Mouse (Mus musculus) limb, embryonic 14.5 days (tissue): ENCODE measurements at regions not wholly inside any gene's neighbourhood (a gene's known extent, or its start where the extent isn't known, plus 50 kb on each side); places are given as distances from the start of the nearest gene placed in this dataset.

Experiments
- ATAC-seq: fragments of 200-750 bp; cut with Nextera tagmentation; 2 replicates; pipeline ENCODE4 v1.8.0; 2017; ENCODE audit warnings: low read depth, moderate number of reproducible peaks, moderate TSS enrichment; ENCODE audit not compliant: low FRiP score
- DNase-seq: peaks from one replicate; pipeline ENCODE4 v3.0.0-alpha.2; 2015; ENCODE audit warnings: low spot score
- H3K27ac ChIP-seq: fragments of 300-500 bp; sonication (generic); replicated peaks from 2 replicates; pipeline ENCODE4 v1.5.1; 2014; ENCODE audit warnings: low read depth, mild to moderate bottlenecking, low read length, moderate library complexity, mixed read lengths
- H3K27me3 ChIP-seq: fragments of 300-500 bp; sonication (generic); 2 replicates; pipeline ENCODE4 v1.6.1; 2014; ENCODE audit warnings: low read length, mixed read lengths; ENCODE audit not compliant: control insufficient read depth, insufficient read depth
- H3K36me3 ChIP-seq: fragments of 300-500 bp; sonication (generic); 2 replicates; pipeline ENCODE4 v1.6.1; 2014; ENCODE audit warnings: mild to moderate bottlenecking, low read length, moderate library complexity, mixed read lengths; ENCODE audit not compliant: control insufficient read depth, insufficient read depth
- H3K4me1 ChIP-seq: fragments of 300-500 bp; sonication (generic); 2 replicates; pipeline ENCODE4 v1.6.1; 2014; ENCODE audit warnings: antibody characterized with exemption, low read length, mixed read lengths; ENCODE audit not compliant: control insufficient read depth, insufficient read depth
- H3K4me2 ChIP-seq: fragments of 300-500 bp; sonication (generic); replicated peaks from 2 replicates; pipeline ENCODE4 v1.6.1; 2014; ENCODE audit warnings: low read depth, mild to moderate bottlenecking, low read length, moderate library complexity; ENCODE audit not compliant: severe bottlenecking
- H3K4me3 ChIP-seq: fragments of 300-500 bp; sonication (generic); replicated peaks from 2 replicates; pipeline ENCODE4 v1.5.1; 2014; ENCODE audit warnings: low read length
- H3K9ac ChIP-seq: fragments of 300-500 bp; sonication (generic); 2 replicates; pipeline ENCODE4 v1.6.1; 2014; ENCODE audit warnings: mild to moderate bottlenecking, low read depth, low read length, moderate library complexity; ENCODE audit not compliant: severe bottlenecking
- H3K9me3 ChIP-seq: fragments of 300-500 bp; sonication (generic); 2 replicates; pipeline ENCODE4 v1.6.1; 2016; ENCODE audit warnings: low read length; ENCODE audit not compliant: control insufficient read depth
- POLR2A ChIP-seq: fragments of 200-500 bp; IDR thresholded peaks from 2 replicates; pipeline ENCODE4 v1.8.0; 2012; ENCODE audit warnings: inconsistent platforms, mild to moderate bottlenecking, moderate library complexity, borderline replicate concordance; ENCODE audit not compliant: insufficient read depth, insufficient read length; ENCODE audit errors: extremely low read depth
- WGBS: fragments of 180-500 bp; shearing (Covaris S2); extraction: QIAGEN DNeasy Blood & Tissue Kit; methylation state at CpG from one replicate; pipeline ENCODE4 v1.1.7; 2014; 5-methylcytosine and 5-hydroxymethylcytosine counted together

- no peak overlapping the region for H3K4me2 ChIP-seq
- no peak overlapping the region for H3K4me3 ChIP-seq
- no peaks in the 10 kb centered on the region for H3K36me3 ChIP-seq
- ATAC-seq, result no peak
- H3K27ac ChIP-seq, result no peak overlapping the region
- no peaks in the 10 kb centered on the region for H3K9me3 ChIP-seq
- WGBS, result 13% methylated on average over 7 of the region's 7 CpGs
- H3K4me1 ChIP-seq, result no peaks in the 10 kb centered on the region
- DNase-seq, result no peak
- TF ChIP-seq POLR2A, result no peak
- no peaks in the 10 kb centered on the region; the same call in 1 of the 2 replicates for H3K27me3 ChIP-seq
- no peak overlapping the region for H3K9ac ChIP-seq
Measured at GRCm38 (mm10) chr4:125241577-125242262, 114.1 kb upstream of the Zc3h12a start.

- Histone ChIP-seq H3K36me3 (no peaks in the 10 kb centered on the region), H3K4me2 (no peak overlapping the region), H3K27me3 (no peaks in the 10 kb centered on the region; the same call in 1 of the 2 replicates), H3K27ac (no peak overlapping the region), H3K4me3 (no peak overlapping the region), H3K4me1 (no peaks in the 10 kb centered on the region), H3K9ac (no peak overlapping the region), H3K9me3 (no peaks in the 10 kb centered on the region)
- ATAC-seq (no peak), DNase-seq (peak; percentile 34)
- 34% methylated on average over 12 of the region's 12 CpGs for WGBS
- TF ChIP-seq POLR2A, result no peak
Measured at GRCm38 (mm10) chr4:125231711-125232260, 104.1 kb upstream of the Zc3h12a start.

- Histone ChIP-seq H3K4me1 (no peaks in the 10 kb centered on the region), H3K27ac (no peak overlapping the region), H3K27me3 (no peaks in the 10 kb centered on the region; the same call in 1 of the 2 replicates), H3K9ac (no peak overlapping the region), H3K4me3 (no peak overlapping the region), H3K4me2 (no peak overlapping the region), H3K36me3 (no peaks in the 10 kb centered on the region), H3K9me3 (no peaks in the 10 kb centered on the region)
- ATAC-seq (no peak), DNase-seq (no peak)
- 93% methylated on average over 6 of the region's 6 CpGs for WGBS
- no peak for TF ChIP-seq POLR2A
Measured at GRCm38 (mm10) chr4:125227194-125227593, 99.6 kb upstream of the Zc3h12a start.

DNA sequence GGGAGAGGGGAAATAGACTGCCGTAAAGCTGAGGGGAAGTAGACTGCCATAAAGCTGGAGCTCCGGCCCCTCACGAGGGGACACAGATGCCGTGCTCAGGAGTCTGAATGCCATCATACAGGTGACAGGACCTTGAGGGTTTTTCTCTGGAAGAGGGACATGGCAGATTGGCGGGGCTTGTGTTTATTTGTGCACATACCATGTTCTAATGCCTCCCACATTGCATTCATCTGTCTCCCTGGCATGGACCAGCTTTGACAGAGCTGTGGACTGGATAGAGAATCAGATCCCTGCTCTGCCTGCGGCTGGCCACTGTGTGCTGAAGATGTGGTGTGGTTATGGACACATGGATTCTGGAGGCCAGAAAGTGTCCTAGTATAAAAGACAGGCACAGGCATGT is 95.3 kb upstream of the Zc3h12a start:
- no peak for ATAC-seq
- no peaks in the 10 kb centered on the region for H3K36me3 ChIP-seq

DNA sequence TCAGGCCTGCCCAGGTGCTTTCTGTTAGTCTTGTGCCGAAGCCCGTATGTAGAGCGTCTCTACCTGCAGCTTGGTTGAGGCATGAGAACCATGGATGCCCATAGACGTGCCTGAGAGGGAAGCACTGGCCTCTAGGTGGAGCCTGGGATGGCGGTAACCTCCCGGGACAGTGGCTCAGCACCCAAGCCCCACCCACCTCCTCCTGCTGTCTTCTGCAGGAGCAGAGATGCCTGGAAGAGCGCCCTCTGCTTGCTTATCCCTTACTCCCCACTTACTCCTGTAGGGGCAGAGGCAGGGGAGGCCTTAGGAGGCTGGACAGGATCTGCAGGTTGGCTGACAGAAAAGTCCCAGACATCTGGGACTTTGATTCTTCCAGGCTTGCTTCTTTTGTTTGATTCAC is 92.7 kb upstream of the Zc3h12a start:
- Histone ChIP-seq H3K9ac (no peak overlapping the region), H3K36me3 (no peaks in the 10 kb centered on the region), H3K4me2 (no peak overlapping the region), H3K27me3 (no peaks in the 10 kb centered on the region), H3K9me3 (peaks cover 7% of the 10 kb centered on the region; the same call in 1 of the 2 replicates), H3K4me1 (no peaks in the 10 kb centered on the region), H3K4me3 (no peak overlapping the region), H3K27ac (no peak overlapping the region)
- ATAC-seq, result no peak
- TF ChIP-seq POLR2A, result no peak
- WGBS, result 29% methylated on average over 7 of the region's 7 CpGs
- no peak for DNase-seq

More for the DNA sequence above, 95.3 kb upstream of the Zc3h12a start:
- no peak overlapping the region for H3K4me2 ChIP-seq
- no peak overlapping the region for H3K9ac ChIP-seq
- H3K4me1 ChIP-seq, result no peaks in the 10 kb centered on the region
- 33% methylated on average over 6 of the region's 6 CpGs for WGBS
- DNase-seq, result no peak
- H3K4me3 ChIP-seq, result no peak overlapping the region
- H3K27me3 ChIP-seq, result no peaks in the 10 kb centered on the region
- no peaks in the 10 kb centered on the region for H3K9me3 ChIP-seq
- H3K27ac ChIP-seq, result no peak overlapping the region
- no peak for TF ChIP-seq POLR2A
